Mouse (Mus musculus): ENCODE results near the gene Cdiptos.
A peak's percentile ranks its signal among the peaks of the same experiment; 100 is the strongest.

Gene Cdiptos

GRCm38 (mm10) chr7:126975893-126975949, 177 bp downstream of the Cdiptos start, which contains the start of gene Cdipt:
Gene Cdipt, plus strand, starts transcription at chr7:126975914.
- DNase-seq (ENCODE audit: low read depth, low spot score): no peak

DNA sequence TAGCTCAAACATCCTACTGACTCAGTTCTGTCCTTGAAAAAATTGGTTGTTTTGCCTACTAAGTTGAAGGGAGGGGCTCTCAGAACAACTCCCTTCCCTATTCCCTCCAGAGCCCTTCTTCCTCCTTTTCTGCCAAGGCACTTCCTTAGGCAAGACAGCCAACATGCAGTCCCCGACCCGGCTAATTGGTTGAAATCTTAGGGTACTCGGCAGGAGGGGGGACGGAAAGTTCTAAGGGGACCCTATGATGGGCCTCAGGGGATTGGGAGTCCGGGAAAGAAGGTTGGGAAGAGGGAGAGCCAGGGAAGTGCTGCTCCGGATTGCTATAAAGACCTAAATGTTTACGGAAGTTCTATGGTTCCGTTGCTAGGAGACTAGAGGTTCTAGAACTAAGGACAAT, 405 bp downstream of the Cdiptos start:
- DNase-seq (ENCODE audit: low read depth, low spot score): no peak

DNA sequence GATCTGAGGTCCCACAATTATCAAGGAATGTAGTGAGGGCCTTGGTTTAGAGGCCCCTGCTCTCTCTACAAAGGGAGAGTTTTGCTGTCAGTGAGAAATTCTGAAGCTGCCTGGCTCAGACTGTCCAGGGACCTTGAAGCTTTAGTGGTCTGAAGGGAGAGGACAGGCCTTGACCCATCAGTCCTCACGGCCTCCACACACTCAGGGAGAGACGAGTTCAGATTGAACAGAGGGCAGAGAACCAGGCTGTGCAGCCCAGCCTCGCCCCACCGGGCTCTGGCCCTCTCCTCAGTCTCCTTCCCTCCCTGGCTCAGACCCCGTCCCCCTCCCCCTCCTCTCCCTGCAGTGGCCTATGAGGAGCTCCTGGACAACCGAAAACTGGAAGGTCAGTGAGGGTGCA, 8.5 kb downstream of the Cdiptos start:
- no peak for DNase-seq (ENCODE audit: low read depth, low spot score)

DNA sequence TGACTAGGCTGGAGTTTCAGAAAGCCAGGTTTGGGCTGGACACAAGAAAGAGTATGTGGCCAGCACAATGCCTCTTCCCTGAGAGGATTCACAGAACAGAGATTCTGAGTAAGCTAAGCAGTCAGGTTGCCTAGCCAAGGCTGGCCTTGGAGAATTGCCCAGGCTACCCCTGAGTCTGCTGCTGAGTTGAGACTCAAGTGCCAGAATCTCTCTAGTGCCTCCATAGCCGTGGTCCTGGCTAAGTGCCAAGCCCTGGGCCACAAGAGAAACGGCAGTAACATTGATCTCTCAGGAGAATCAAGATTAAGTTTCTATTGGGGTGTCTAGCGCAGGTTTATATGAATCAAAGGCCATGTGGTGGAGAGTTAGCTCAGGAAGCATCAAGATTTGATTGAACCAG, 10.3 kb downstream of the Cdiptos start:
- DNase-seq (ENCODE audit: low read depth, low spot score): no peak

DNA sequence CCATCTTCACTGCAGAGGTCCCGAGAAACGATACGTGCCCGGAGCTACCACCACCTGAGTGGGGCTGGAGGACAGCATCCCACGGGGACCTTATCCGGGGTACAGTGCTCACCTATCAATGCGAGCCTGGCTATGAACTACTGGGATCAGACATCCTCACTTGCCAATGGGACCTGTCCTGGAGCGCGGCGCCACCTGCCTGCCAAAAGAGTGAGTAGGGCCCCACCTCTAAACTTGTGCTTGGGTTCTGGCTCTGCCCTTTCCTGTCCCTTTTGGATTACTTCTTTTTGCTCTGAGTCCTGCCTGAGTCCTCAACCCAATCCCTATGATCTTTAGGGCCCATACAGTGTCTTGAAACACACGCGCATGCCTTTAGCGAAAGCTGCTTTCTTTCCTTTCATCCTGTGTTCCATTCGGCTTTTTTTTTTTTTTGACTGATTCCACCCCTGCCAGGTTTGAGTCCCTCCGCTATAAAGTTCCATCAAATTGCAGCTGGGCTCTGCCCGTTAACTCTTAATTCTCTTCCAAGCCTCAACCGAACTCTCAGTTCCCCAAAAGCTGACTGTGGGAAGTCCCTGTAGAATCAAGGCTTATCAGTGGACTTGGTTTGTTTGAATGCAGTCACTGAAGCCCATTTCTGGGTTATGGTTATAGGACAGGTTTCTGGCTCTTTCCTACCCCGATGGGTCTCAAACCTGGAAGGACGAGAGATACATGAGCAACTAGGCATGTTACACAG, 12.2 kb downstream of the Cdiptos start:
- DNase-seq (ENCODE audit: low read depth, low spot score): peak; percentile 77

DNA sequence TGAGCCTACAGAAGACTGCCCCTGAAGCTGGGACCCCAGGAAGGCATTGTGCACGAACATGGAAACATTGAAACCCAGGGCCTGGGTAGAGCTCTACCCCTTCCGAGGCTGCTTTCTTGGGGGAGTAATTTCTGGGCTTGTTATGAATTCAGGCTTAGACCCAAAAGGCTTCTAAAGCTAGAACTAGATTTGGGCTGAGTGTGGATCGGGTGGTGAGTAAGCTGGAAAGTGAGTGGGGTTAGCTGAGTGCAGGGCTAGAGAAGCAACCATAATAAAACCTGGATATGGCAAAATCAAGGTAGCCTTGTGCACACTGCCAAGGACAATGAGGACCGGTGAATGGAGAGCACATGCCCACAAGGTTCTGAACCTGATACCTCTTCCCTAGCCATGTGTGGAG, 13.9 kb downstream of the Cdiptos start:
- no peak for DNase-seq (ENCODE audit: low read depth, low spot score)

GRCm38 (mm10) chr7:126961095-126961494, 14.8 kb downstream of the Cdiptos start:
- DNase-seq (ENCODE audit: low read depth, low spot score): no peak

DNA sequence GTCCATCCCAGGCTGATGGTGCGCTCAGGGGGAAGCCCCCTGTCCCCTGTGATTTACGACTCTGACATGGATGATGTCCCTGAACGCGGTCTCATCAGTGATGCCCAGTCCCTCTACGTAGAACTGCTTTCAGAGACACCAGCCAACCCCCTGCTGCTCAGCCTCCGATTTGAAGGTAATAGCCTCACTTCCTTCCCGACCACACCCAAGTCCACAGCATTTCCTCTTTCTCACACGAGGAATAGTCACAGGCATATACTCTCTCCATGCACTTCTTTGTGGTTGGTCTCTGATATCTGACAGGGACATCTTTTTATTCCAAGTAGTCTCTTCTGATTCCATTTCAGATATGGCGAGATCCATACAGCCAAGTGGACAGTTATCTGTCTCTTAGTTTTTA, 16.1 kb downstream of the Cdiptos start:
- peak; percentile 11 for DNase-seq (ENCODE audit: low read depth, low spot score)

GRCm38 (mm10) chr7:126955125-126955524, 20.8 kb downstream of the Cdiptos start:
- no peak for DNase-seq (ENCODE audit: low read depth, low spot score)

- peak; percentile 36 for DNase-seq (ENCODE audit: low read depth, low spot score)
Observed at GRCm38 (mm10) chr7:126952646-126953045, 23.3 kb downstream of the Cdiptos start.

DNA sequence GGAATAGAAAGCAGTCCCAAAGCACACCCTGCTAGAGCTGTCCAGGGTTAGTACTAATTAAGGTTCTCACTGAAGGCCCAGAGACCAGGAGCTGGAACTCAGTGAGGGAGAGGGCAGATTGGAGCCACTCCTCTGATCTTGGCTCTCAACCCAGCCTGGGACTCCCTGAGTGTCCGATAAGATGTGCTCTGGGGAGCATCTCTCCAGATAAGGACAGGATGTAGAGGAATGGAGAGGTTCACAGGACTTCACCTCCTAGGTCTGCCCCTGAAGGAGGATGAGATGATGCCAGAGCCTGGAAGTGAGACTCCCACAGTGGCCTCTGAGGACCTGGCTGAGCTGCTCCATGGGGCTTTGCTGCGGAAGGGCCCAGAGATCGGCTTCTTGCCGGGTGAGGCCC, 24.2 kb downstream of the Cdiptos start:
- no peak for DNase-seq (ENCODE audit: low read depth, low spot score)

- no peak for DNase-seq (ENCODE audit: low read depth, low spot score)
Observed at GRCm38 (mm10) chr7:126950647-126951615, 25.0 kb downstream of the Cdiptos start.

- peak; percentile 81 for DNase-seq (ENCODE audit: low read depth, low spot score)
Observed at GRCm38 (mm10) chr7:126949793-126950646, 25.9 kb downstream of the Cdiptos start, which contains the start of gene Sez6l2. Gene Sez6l2, plus strand, starts transcription at chr7:126950563.

DNA sequence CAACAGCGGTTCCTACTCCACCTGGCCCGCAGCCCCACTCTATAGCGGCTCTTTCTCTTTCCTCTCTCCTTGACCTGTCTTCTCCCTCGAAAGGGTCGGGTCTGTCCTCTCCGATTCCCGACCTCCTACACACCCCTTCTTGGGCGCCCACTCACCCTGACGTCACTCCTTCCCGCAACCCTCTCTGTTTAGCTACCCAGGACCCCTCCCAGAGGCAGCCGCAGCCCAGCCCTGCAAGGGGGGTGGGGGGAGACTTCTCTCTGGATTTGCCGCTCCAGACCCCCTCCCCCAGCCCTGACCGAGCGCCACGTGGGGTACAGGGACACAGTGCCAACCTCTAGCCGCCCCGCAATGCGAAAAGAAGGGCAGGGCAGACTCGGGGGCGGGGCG, 26.5 kb downstream of the Cdiptos start, which contains the start of gene Asphd1:
Gene Asphd1, minus strand, starts transcription at position 180 of the 390 bp plus-strand sequence.
- DNase-seq (ENCODE audit: low read depth, low spot score): no peak

DNA sequence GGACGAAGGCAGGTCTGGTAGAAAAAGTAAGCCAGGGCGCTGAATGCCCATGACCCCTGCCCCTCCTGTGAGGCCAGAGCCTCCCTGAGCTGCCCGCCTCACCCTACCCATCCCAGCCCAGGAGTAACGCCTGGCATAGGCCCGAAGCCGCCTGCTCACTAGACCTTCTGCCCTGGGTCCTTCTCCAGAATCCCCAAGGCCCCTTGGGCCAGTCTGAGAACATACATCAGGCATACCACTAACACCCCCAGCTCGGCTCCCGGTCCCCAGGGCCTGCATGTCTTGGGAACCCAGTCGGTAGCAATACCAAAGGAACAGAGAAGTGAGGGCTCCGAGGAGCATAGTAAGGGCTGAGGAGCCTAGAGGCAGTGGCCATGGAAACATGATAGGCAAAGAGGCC, 27.3 kb downstream of the Cdiptos start:
- no peak for DNase-seq (ENCODE audit: low read depth, low spot score)

DNA sequence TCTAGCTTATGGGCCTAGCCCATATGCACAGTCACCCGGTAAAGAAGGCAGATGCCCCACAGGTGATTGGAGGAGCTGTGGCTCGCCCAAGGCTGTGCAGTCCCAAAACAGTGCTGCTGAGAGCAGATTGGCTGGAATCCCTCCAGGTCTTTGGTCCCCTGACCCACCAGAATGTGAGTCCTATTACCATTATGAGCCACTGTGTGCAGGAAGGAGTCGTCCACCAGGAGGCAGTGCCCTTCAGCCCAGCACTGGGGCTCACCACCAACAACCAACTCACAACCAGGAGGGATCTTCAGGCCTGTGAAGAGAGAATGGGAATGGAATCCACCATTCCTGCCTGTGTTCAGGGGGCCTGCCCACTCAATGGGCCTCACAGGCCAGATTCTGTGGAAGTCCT, 29.4 kb downstream of the Cdiptos start:
- DNase-seq (ENCODE audit: low read depth, low spot score): peak; percentile 50

- DNase-seq (ENCODE audit: low read depth, low spot score): no peak
Observed at GRCm38 (mm10) chr7:126941801-126942200, 34.1 kb downstream of the Cdiptos start.

DNA sequence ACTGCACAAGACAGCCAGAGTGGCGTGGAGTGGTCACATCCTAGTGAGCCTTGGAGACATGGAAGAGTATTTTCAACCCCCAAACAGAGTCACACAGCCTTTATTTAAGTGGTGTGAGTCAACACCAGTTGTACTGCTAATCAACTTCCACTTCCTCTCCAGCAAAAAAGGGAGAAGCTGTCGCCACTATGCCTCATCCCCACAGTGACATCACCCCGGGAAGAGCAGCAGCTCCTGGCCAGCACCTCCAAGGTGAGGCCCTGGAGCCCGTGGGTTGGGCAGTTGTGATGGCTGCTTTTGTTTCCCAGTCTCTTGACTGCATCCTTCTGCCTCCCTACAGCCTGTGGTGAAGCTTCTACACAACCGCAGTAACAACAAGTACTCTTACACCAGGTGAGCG, 34.7 kb downstream of the Cdiptos start:
- DNase-seq (ENCODE audit: low read depth, low spot score): peak; percentile 52

- no peak for DNase-seq (ENCODE audit: low read depth, low spot score)
Observed at GRCm38 (mm10) chr7:126932652-126933051, 43.2 kb downstream of the Cdiptos start.

GRCm38 (mm10) chr7:126929046-126929445, 46.9 kb downstream of the Cdiptos start:
- no peak for DNase-seq (ENCODE audit: low read depth, low spot score)

- peak; percentile 95 for DNase-seq (ENCODE audit: low read depth, low spot score)
Observed at GRCm38 (mm10) chr7:126928384-126929037, 47.4 kb downstream of the Cdiptos start, which contains the start of gene Kctd13. Gene Kctd13, plus strand, starts transcription at chr7:126928879.

DNA sequence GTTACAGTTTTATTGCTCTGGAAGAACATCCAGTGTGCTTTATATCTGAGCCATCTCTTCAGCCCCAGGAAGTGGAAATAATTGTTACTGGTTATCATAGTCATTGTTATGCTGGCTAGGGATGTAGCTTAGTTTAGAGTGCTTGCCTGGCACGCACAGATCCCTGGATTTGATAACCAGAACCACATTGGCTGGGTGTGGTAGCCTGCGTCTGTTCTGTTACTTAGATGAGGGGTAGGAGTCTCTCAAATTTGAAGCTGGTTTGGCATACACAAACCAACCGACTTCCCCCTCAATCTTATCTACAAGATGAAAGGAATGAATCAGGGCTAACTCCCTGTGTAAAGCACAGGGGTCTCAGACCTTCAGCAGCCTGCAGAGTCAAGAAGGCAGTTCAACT, 49.6 kb downstream of the Cdiptos start:
- no peak for DNase-seq (ENCODE audit: low read depth, low spot score)

Data from A20 (cell line).